Mouse (Mus musculus) kidney, embryonic 14.5 days (tissue): Measurements from ENCODE around the gene Nphs1. TPM values are rescaled to one million over a fixed set of nuclear protein-coding genes. Genes with fewer than 3 reads are reported as not detected.

ENCODE experiments used
- ATAC-seq: fragments of 200-750 bp; cut with Nextera tagmentation; 2 replicates; pipeline ENCODE4 v1.8.0; 2017; ENCODE audit warnings: moderate number of reproducible peaks, mild to moderate bottlenecking, moderate TSS enrichment, moderate library complexity; ENCODE audit not compliant: low FRiP score, low TSS enrichment
- H3K27ac ChIP-seq: fragments of 300-500 bp; sonication (generic); 2 replicates; pipeline ENCODE4 v1.5.1; 2014; ENCODE audit warnings: low read depth, mild to moderate bottlenecking, low read length, moderate library complexity, mixed read lengths
- H3K27me3 ChIP-seq: fragments of 300-500 bp; sonication (generic); 2 replicates; pipeline ENCODE4 v1.6.1; 2014; ENCODE audit warnings: mild to moderate bottlenecking, low read length; ENCODE audit not compliant: control insufficient read depth, insufficient read depth
- H3K36me3 ChIP-seq: fragments of 300-500 bp; sonication (generic); 2 replicates; pipeline ENCODE4 v1.6.1; 2014; ENCODE audit warnings: low read length, mixed read lengths; ENCODE audit not compliant: control insufficient read depth, insufficient read depth
- H3K4me1 ChIP-seq: fragments of 300-500 bp; sonication (generic); 2 replicates; pipeline ENCODE4 v1.6.1; 2014; ENCODE audit warnings: low read length, mixed read lengths; ENCODE audit not compliant: control insufficient read depth, insufficient read depth
- H3K4me2 ChIP-seq: fragments of 300-500 bp; sonication (generic); replicated peaks from 2 replicates; pipeline ENCODE4 v1.6.1; 2014; ENCODE audit warnings: low read depth, mild to moderate bottlenecking, low read length
- H3K4me3 ChIP-seq: fragments of 300-500 bp; sonication (generic); 2 replicates; pipeline ENCODE4 v1.5.1; 2014; ENCODE audit warnings: mild to moderate bottlenecking, low read length
- H3K9ac ChIP-seq: fragments of 300-500 bp; sonication (generic); 2 replicates; pipeline ENCODE4 v1.6.1; 2014; ENCODE audit warnings: low read depth, mild to moderate bottlenecking, low read length, moderate library complexity
- H3K9me3 ChIP-seq: fragments of 300-500 bp; sonication (generic); 2 replicates; pipeline ENCODE4 v1.6.1; 2016; ENCODE audit warnings: low read length; ENCODE audit not compliant: control insufficient read depth
- WGBS: fragments of 180-500 bp; shearing (Covaris S2); extraction: QIAGEN DNeasy Blood & Tissue Kit; methylation state at CpG from one replicate; pipeline ENCODE4 v1.1.7; 2014; 5-methylcytosine and 5-hydroxymethylcytosine counted together
- polyA plus RNA-seq: library from polyadenylated mRNA; unstranded; fragments of >200 nt; fragmentation: Nextera tagmentation; extraction: Ambion mirVana; gene quantifications from 2 replicates; pipeline ENCODE4 v1.2.1, GENCODE M21; 2014

Gene Nphs1
- polyA plus RNA-seq, 1 experiment from 2014 or later, result 3.0 TPM

- no peaks in the 10 kb centered on the region for H3K27me3 ChIP-seq
- H3K4me1 ChIP-seq, result no peaks in the 10 kb centered on the region; the same call in 1 of the 2 replicates
- no peak overlapping the region for H3K9ac ChIP-seq
- H3K27ac ChIP-seq, result no peak overlapping the region
- H3K36me3 ChIP-seq, result no peaks in the 10 kb centered on the region
- ATAC-seq, result no peak
- H3K4me2 ChIP-seq, result no peak overlapping the region
- H3K4me3 ChIP-seq, result no peak overlapping the region
- H3K9me3 ChIP-seq, result no peaks in the 10 kb centered on the region
- 91% methylated on average over 3 of the region's 3 CpGs for WGBS
Observed at GRCm38 (mm10) chr7:30420673-30421072, 37.4 kb upstream of the Nphs1 start.

DNA sequence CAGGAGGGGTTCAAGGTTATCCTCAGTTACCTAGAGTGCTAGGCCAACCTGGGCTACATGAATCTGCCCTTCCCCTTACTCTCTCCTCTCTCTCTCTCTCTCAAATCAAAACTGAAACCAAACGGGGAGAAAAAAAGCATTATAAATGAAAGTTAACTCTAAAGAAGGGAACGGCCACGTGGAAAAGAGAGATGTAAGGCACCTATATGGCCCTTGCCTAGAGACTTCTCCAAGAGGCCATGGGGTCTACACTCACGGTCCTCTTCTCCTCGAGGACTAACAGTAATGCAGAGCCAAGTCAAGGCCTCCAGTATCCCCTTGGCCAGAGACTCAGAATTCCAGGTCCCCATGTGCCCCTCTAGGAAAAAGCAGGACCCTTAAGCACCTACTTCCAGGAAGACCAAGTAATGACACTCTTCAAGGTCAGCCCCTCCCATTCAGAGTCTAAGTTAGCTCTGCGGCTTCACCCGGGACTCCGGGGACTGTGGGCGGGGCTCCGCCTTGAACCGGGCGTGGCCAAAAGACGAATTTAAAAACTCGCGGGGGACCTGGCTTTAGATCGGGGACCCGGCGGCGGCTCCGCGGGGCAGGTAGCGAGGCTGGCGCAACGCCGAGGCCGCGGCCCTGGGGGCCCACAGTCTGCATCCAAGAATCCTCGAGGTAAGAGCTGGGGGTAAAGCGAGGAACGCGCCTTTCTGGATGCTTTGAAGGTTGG, 36.8 kb upstream of the Nphs1 start, which contains the start of gene Nfkbid:
Nfkbid (plus strand) TSS at position 558 of the 715 bp plus-strand sequence.
- H3K9ac ChIP-seq, result peak within 1 kb of the TSS; percentile 61
- H3K27ac ChIP-seq, result peak within 1 kb of the TSS; percentile 26; the same call in 1 of the 2 replicates
- WGBS, result 11% methylated on average over 31 of the region's 31 CpGs
- H3K4me1 ChIP-seq, result no peaks in the 10 kb centered on the region; the same call in 1 of the 2 replicates
- H3K4me2 ChIP-seq, result peak within 1 kb of the TSS; percentile 94
- 0 out of 2 replicates have a peak, but pooled peaks cover 3% of the 10 kb centered on the region for H3K36me3 ChIP-seq
- H3K4me3 ChIP-seq, result peak within 1 kb of the TSS; percentile 52
- no peaks in the 10 kb centered on the region for H3K27me3 ChIP-seq
- H3K9me3 ChIP-seq, result no peaks in the 10 kb centered on the region
- ATAC-seq, result peak; percentile 26; the same call in 1 of the 2 replicates

GRCm38 (mm10) chr7:30421890-30422435, 36.2 kb upstream of the Nphs1 start:
- under 1% methylated on average over 45 of the region's 45 CpGs for WGBS
- Histone ChIP-seq H3K27ac (0 out of 2 replicates have a peak overlapping the region, but pooled peaks have one; percentile 26), H3K27me3 (no peaks in the 10 kb centered on the region), H3K9me3 (no peaks in the 10 kb centered on the region), H3K4me3 (peak overlapping the region; percentile 52), H3K4me1 (no peaks in the 10 kb centered on the region; the same call in 1 of the 2 replicates), H3K4me2 (peak overlapping the region; percentile 94), H3K36me3 (0 out of 2 replicates have a peak, but pooled peaks cover 3% of the 10 kb centered on the region), H3K9ac (peak overlapping the region; percentile 61)
- ATAC-seq, result peak; percentile 84

GRCm38 (mm10) chr7:30422560-30422959, 35.6 kb upstream of the Nphs1 start:
- H3K4me1 ChIP-seq, result no peaks in the 10 kb centered on the region; the same call in 1 of the 2 replicates
- H3K27ac ChIP-seq, result no peak overlapping the region; the same call in 1 of the 2 replicates
- WGBS, result 16% methylated on average over 9 of the region's 9 CpGs
- H3K36me3 ChIP-seq, result 0 out of 2 replicates have a peak, but pooled peaks cover 3% of the 10 kb centered on the region
- peak overlapping the region; percentile 52 for H3K4me3 ChIP-seq
- H3K9ac ChIP-seq, result peak overlapping the region; percentile 61
- peak overlapping the region; percentile 94 for H3K4me2 ChIP-seq
- no peaks in the 10 kb centered on the region for H3K9me3 ChIP-seq
- H3K27me3 ChIP-seq, result no peaks in the 10 kb centered on the region
- ATAC-seq, result no peak

DNA sequence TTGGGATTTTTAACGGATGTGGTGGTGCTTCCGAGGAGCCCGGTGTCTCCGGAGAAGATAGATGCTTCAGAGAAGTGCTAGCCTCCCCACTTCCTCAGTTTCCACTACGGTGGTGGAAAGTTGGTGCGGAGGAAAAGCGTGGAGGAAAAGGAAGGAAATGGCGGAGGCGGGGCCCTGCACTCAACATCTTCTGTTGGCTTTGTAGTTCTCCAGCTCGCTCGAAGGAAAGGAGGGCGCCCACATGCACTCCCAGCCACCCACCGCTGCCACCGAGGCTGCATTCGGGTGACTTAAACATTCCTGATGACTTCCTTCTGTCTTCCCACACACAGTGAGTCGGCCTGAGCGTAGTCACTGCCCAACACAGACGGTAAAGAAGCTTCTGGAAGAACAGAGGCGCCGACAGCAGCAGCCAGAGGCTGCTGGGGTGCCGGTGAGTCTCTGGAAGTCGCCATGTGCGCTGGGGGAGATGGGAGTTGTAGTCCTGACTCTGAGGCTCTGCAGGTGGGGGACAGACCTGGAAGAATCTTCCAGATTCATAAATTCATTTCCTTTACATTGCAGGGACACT, 35.0 kb upstream of the Nphs1 start:
- Histone ChIP-seq H3K9me3 (no peaks in the 10 kb centered on the region), H3K36me3 (0 out of 2 replicates have a peak, but pooled peaks cover 3% of the 10 kb centered on the region), H3K4me2 (peak overlapping the region; percentile 94), H3K27me3 (no peaks in the 10 kb centered on the region), H3K27ac (no peak overlapping the region), H3K4me1 (no peaks in the 10 kb centered on the region; the same call in 1 of the 2 replicates), H3K9ac (peak overlapping the region; percentile 61; the same call in 1 of the 2 replicates), H3K4me3 (peak overlapping the region; percentile 52)
- no peak for ATAC-seq
- 41% methylated on average over 23 of the region's 23 CpGs for WGBS

DNA sequence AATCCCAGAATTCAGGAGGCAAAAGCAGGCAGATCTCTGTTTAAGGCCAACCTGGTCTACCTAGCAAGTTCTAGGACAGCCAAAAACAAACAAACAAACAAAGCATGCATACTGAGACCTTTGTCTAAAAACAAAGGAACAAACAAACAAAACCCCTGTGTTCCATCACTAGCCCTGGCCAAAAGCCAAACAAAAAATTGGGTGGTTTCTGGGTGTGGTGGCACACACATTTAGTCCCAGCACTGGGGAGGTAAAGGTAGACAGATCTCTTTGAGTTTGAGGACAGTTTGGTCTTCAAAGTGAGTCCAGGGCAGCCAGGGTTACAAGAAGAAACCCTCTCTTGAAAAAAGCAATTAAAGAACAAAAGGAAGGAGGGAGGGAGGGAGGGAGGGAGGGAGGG, 28.8 kb upstream of the Nphs1 start:
- Histone ChIP-seq H3K27ac (no peak overlapping the region), H3K27me3 (no peaks in the 10 kb centered on the region), H3K9ac (no peak overlapping the region), H3K9me3 (no peaks in the 10 kb centered on the region), H3K4me3 (no peak overlapping the region), H3K36me3 (0 out of 2 replicates have a peak, but pooled peaks cover 3% of the 10 kb centered on the region), H3K4me2 (no peak overlapping the region), H3K4me1 (no peaks in the 10 kb centered on the region)
- no peak for ATAC-seq

- no peaks in the 10 kb centered on the region for H3K27me3 ChIP-seq
- 0 out of 2 replicates have a peak, but pooled peaks cover 3% of the 10 kb centered on the region for H3K36me3 ChIP-seq
- H3K9ac ChIP-seq, result no peak overlapping the region
- ATAC-seq, result no peak
- no peaks in the 10 kb centered on the region for H3K4me1 ChIP-seq
- H3K4me2 ChIP-seq, result no peak overlapping the region
- 58% methylated on average over 2 of the region's 2 CpGs for WGBS
- H3K4me3 ChIP-seq, result no peak overlapping the region
- no peak overlapping the region for H3K27ac ChIP-seq
- no peaks in the 10 kb centered on the region for H3K9me3 ChIP-seq
Observed at GRCm38 (mm10) chr7:30430191-30430590, 27.9 kb upstream of the Nphs1 start.

GRCm38 (mm10) chr7:30431793-30432192, 26.3 kb upstream of the Nphs1 start:
- Histone ChIP-seq H3K27me3 (peaks cover 1% of the 10 kb centered on the region; the same call in 1 of the 2 replicates), H3K9ac (no peak overlapping the region), H3K27ac (no peak overlapping the region), H3K9me3 (no peaks in the 10 kb centered on the region), H3K4me2 (no peak overlapping the region), H3K4me1 (no peaks in the 10 kb centered on the region), H3K36me3 (no peaks in the 10 kb centered on the region), H3K4me3 (no peak overlapping the region)
- 17% methylated on average over 3 of the region's 3 CpGs for WGBS
- ATAC-seq, result 0 out of 2 replicates have a peak, but pooled peaks have one; percentile 22
